Mouse (Mus musculus) liver, postnatal 0 days (tissue): Measurements from ENCODE around the gene Dppa5a. TPM values are rescaled to one million over a fixed set of nuclear protein-coding genes. Genes with fewer than 3 reads are reported as not detected.

Source experiments
- ATAC-seq: fragments of 200-750 bp; cut with Nextera tagmentation; 2 replicates; pipeline ENCODE4 v1.8.0; 2017; ENCODE audit warnings: mild to moderate bottlenecking, moderate library complexity
- DNase-seq: peaks from one replicate; pipeline ENCODE4 v3.0.0-alpha.2; 2016
- H3K27ac ChIP-seq: fragments of 300-500 bp; sonication (generic); 2 replicates; pipeline ENCODE4 v1.5.1; 2014; ENCODE audit warnings: antibody characterized with exemption, moderate library complexity, mild to moderate bottlenecking, low read depth
- H3K27me3 ChIP-seq: fragments of 300-500 bp; sonication (generic); 2 replicates; pipeline ENCODE4 v1.6.1; 2014; ENCODE audit warnings: low read length, control low read depth, mixed read lengths; ENCODE audit not compliant: insufficient read depth
- H3K36me3 ChIP-seq: fragments of 300-500 bp; sonication (generic); replicated peaks from 2 replicates; pipeline ENCODE4 v1.6.1; 2014; ENCODE audit warnings: mild to moderate bottlenecking, control low read depth, low read length, moderate library complexity, mixed read lengths; ENCODE audit not compliant: insufficient read depth
- H3K4me1 ChIP-seq: fragments of 300-500 bp; sonication (generic); 2 replicates; pipeline ENCODE4 v1.6.1; 2014; ENCODE audit warnings: antibody characterized with exemption, mild to moderate bottlenecking, control low read depth; ENCODE audit not compliant: insufficient read depth
- H3K4me2 ChIP-seq: fragments of 300-500 bp; sonication (generic); 2 replicates; pipeline ENCODE4 v1.6.1; 2014; ENCODE audit warnings: low read depth, mild to moderate bottlenecking, low read length, moderate library complexity, mixed read lengths
- H3K4me3 ChIP-seq: fragments of 300-500 bp; sonication (generic); 2 replicates; pipeline ENCODE4 v1.5.1; 2014; ENCODE audit warnings: low read depth, low read length
- H3K9ac ChIP-seq: fragments of 300-500 bp; sonication (generic); replicated peaks from 2 replicates; pipeline ENCODE4 v1.6.1; 2014; ENCODE audit warnings: mild to moderate bottlenecking, moderate library complexity
- H3K9me3 ChIP-seq: fragments of 300-500 bp; sonication (generic); 2 replicates; pipeline ENCODE4 v1.6.1; 2016; ENCODE audit warnings: mild to moderate bottlenecking, control low read depth, low read length, mixed read lengths
- CTCF ChIP-seq: sonication (generic); IDR thresholded peaks from 2 replicates; pipeline ENCODE4 v1.5.1; 2016; ENCODE audit warnings: antibody characterized with exemption, low read depth
- EP300 ChIP-seq: IDR thresholded peaks from 2 replicates; pipeline ENCODE4 v1.6.1; 2016; ENCODE audit warnings: antibody characterized with exemption, low read depth, mild to moderate bottlenecking
- WGBS: fragments of 180-500 bp; shearing (Covaris S2); extraction: QIAGEN DNeasy Blood & Tissue Kit; methylation state at CpG from one replicate; pipeline ENCODE4 v1.1.7; 2014; ENCODE audit not compliant: insufficient replicate concordance; 5-methylcytosine and 5-hydroxymethylcytosine counted together
- polyA plus RNA-seq: library from polyadenylated mRNA; unstranded; fragments of >200 nt; fragmentation: Nextera tagmentation; extraction: Ambion mirVana; gene quantifications from 2 replicates; pipeline ENCODE4 v1.2.1, GENCODE M21; 2015

Dppa5a gene
- polyA plus RNA-seq, 1 experiment from 2014 or later: not detected

- DNase-seq (no peak), ATAC-seq (no peak)
- Histone ChIP-seq H3K27ac (no peak overlapping the region), H3K4me3 (no peak overlapping the region), H3K4me1 (no peaks in the 10 kb centered on the region), H3K9me3 (no peaks in the 10 kb centered on the region), H3K4me2 (no peak overlapping the region), H3K27me3 (no peaks in the 10 kb centered on the region), H3K36me3 (no peaks in the 10 kb centered on the region), H3K9ac (no peak overlapping the region)
- TF ChIP-seq EP300 (no peak), CTCF (no peak)
- 77% methylated on average over 7 of the region's 7 CpGs for WGBS
Observed at GRCm38 (mm10) chr9:78369786-78370185, 1.8 kb upstream of the Dppa5a start.

- no peak for TF ChIP-seq EP300
- no peak for TF ChIP-seq CTCF
- Histone ChIP-seq H3K9me3 (no peaks in the 10 kb centered on the region), H3K27me3 (no peaks in the 10 kb centered on the region), H3K4me1 (no peaks in the 10 kb centered on the region), H3K36me3 (no peaks in the 10 kb centered on the region), H3K9ac (no peak overlapping the region), H3K4me3 (no peak overlapping the region), H3K27ac (no peak overlapping the region), H3K4me2 (no peak overlapping the region)
- ATAC-seq: no peak
- DNase-seq: no peak
- WGBS: 83% methylated on average over 2 of the region's 2 CpGs
Observed at GRCm38 (mm10) chr9:78369349-78369748, 1.4 kb upstream of the Dppa5a start.

- Histone ChIP-seq H3K4me1 (no peaks in the 10 kb centered on the region), H3K4me3 (no peak overlapping the region), H3K4me2 (no peak overlapping the region), H3K27ac (no peak overlapping the region), H3K36me3 (no peaks in the 10 kb centered on the region), H3K9ac (no peak overlapping the region), H3K27me3 (no peaks in the 10 kb centered on the region), H3K9me3 (no peaks in the 10 kb centered on the region)
- no peak for ATAC-seq
- WGBS: 70% methylated on average over 3 of the region's 3 CpGs
- TF ChIP-seq EP300 (no peak), CTCF (no peak)
- no peak for DNase-seq
Observed at GRCm38 (mm10) chr9:78368671-78369293, 805 bp upstream of the Dppa5a start.

GRCm38 (mm10) chr9:78365850-78366544, 2.0 kb downstream of the Dppa5a start:
- Histone ChIP-seq H3K27ac (no peak overlapping the region), H3K4me3 (no peak overlapping the region), H3K9me3 (no peaks in the 10 kb centered on the region), H3K4me2 (no peak overlapping the region), H3K27me3 (no peaks in the 10 kb centered on the region), H3K36me3 (no peaks in the 10 kb centered on the region), H3K4me1 (no peaks in the 10 kb centered on the region), H3K9ac (no peak overlapping the region)
- ATAC-seq: no peak
- TF ChIP-seq CTCF (no peak), EP300 (no peak)
- no peak for DNase-seq
- 52% methylated on average over 13 of the region's 13 CpGs for WGBS

GRCm38 (mm10) chr9:78364701-78365100, 3.3 kb downstream of the Dppa5a start:
- TF ChIP-seq CTCF: no peak
- no peak for TF ChIP-seq EP300
- Histone ChIP-seq H3K9me3 (no peaks in the 10 kb centered on the region), H3K9ac (no peak overlapping the region), H3K27me3 (no peaks in the 10 kb centered on the region), H3K36me3 (no peaks in the 10 kb centered on the region), H3K4me1 (no peaks in the 10 kb centered on the region), H3K27ac (no peak overlapping the region), H3K4me3 (no peak overlapping the region), H3K4me2 (no peak overlapping the region)
- DNase-seq: no peak
- WGBS: 83% methylated on average over 6 of the region's 6 CpGs
- no peak for ATAC-seq

- H3K27ac ChIP-seq: no peak overlapping the region
- no peaks in the 10 kb centered on the region for H3K27me3 ChIP-seq
- H3K9ac ChIP-seq: no peak overlapping the region
- DNase-seq (no peak), ATAC-seq (no peak)
- no peaks in the 10 kb centered on the region for H3K36me3 ChIP-seq
- H3K4me1 ChIP-seq: no peaks in the 10 kb centered on the region
- peak; percentile 31; the same call in 1 of the 2 replicates for TF ChIP-seq EP300
- TF ChIP-seq CTCF: no peak
- H3K9me3 ChIP-seq: no peaks in the 10 kb centered on the region
- no peak overlapping the region for H3K4me3 ChIP-seq
- WGBS: 24% methylated on average over 6 of the region's 6 CpGs
- H3K4me2 ChIP-seq: no peak overlapping the region
Observed at GRCm38 (mm10) chr9:78363374-78363773, 4.6 kb downstream of the Dppa5a start.
